Mouse (Mus musculus) intestine, postnatal 0 days (tissue): ENCODE results near the gene AL732309.1. TPM values are rescaled to one million over a fixed set of nuclear protein-coding genes. Genes with fewer than 3 reads are reported as not detected.

ENCODE experiments used
- ATAC-seq: fragments of 200-750 bp; cut with Nextera tagmentation; 2 replicates; pipeline ENCODE4 v1.8.0; 2017; ENCODE audit warnings: mild to moderate bottlenecking, moderate TSS enrichment, moderate library complexity
- H3K27ac ChIP-seq: fragments of 300-500 bp; sonication (generic); 2 replicates; pipeline ENCODE4 v1.5.1; 2014; ENCODE audit warnings: mild to moderate bottlenecking, low read depth, low read length, moderate library complexity
- H3K27me3 ChIP-seq: fragments of 300-500 bp; sonication (generic); replicated peaks from 2 replicates; pipeline ENCODE4 v1.6.1; 2014; ENCODE audit warnings: low read length, mixed read lengths; ENCODE audit not compliant: control insufficient read depth, insufficient read depth
- H3K36me3 ChIP-seq: fragments of 300-500 bp; sonication (generic); 2 replicates; pipeline ENCODE4 v1.6.1; 2014; ENCODE audit warnings: mild to moderate bottlenecking, moderate library complexity; ENCODE audit not compliant: control insufficient read depth, insufficient read depth
- H3K4me1 ChIP-seq: fragments of 300-500 bp; sonication (generic); replicated peaks from 2 replicates; pipeline ENCODE4 v1.6.1; 2014; ENCODE audit warnings: antibody characterized with exemption, low read length, mixed read lengths; ENCODE audit not compliant: control insufficient read depth, insufficient read depth
- H3K4me2 ChIP-seq: fragments of 300-500 bp; sonication (generic); replicated peaks from 2 replicates; pipeline ENCODE4 v1.6.1; 2014; ENCODE audit warnings: low read depth, mild to moderate bottlenecking, moderate library complexity
- H3K4me3 ChIP-seq: fragments of 300-500 bp; sonication (generic); 2 replicates; pipeline ENCODE4 v1.5.1; 2014; ENCODE audit warnings: low read depth, low read length
- H3K9ac ChIP-seq: fragments of 300-500 bp; sonication (generic); 2 replicates; pipeline ENCODE4 v1.6.1; 2014; ENCODE audit warnings: mild to moderate bottlenecking, low read depth, low read length
- H3K9me3 ChIP-seq: fragments of 300-500 bp; sonication (generic); 2 replicates; pipeline ENCODE4 v1.6.1; 2016; ENCODE audit warnings: mixed run types; ENCODE audit not compliant: control insufficient read depth
- CTCF ChIP-seq: sonication (generic); IDR thresholded peaks from 2 replicates; pipeline ENCODE4 v1.5.1; 2016; ENCODE audit warnings: low read depth, mild to moderate bottlenecking, control low read depth, antibody characterized with exemption, moderate library complexity
- WGBS: fragments of 180-500 bp; shearing (Covaris S2); extraction: QIAGEN DNeasy Blood & Tissue Kit; methylation state at CpG from one replicate; pipeline ENCODE4 v1.1.7; 2014; 5-methylcytosine and 5-hydroxymethylcytosine counted together
- polyA plus RNA-seq: library from polyadenylated mRNA; unstranded; fragments of >200 nt; fragmentation: Nextera tagmentation; extraction: Ambion mirVana; gene quantifications from 2 replicates; pipeline ENCODE4 v1.2.1, GENCODE M21; 2015

AL732309.1 gene
- polyA plus RNA-seq, 1 experiment from 2014 or later, result 10.4 TPM

GRCm38 (mm10) chr2:25241438-25241775 lies 5.3 kb downstream of the AL732309.1 start:
- Histone ChIP-seq H3K9me3 (no peaks in the 10 kb centered on the region), H3K9ac (no peak overlapping the region), H3K27ac (peak overlapping the region; percentile 74), H3K36me3 (no peaks in the 10 kb centered on the region; the same call in 1 of the 2 replicates), H3K4me1 (peaks cover 9% of the 10 kb centered on the region; the same call in 1 of the 2 replicates), H3K4me3 (peak overlapping the region; percentile 49; the same call in 1 of the 2 replicates), H3K4me2 (peak overlapping the region; percentile 93), H3K27me3 (0 out of 2 replicates have a peak, but pooled peaks cover 3% of the 10 kb centered on the region)
- TF ChIP-seq CTCF, result no peak
- WGBS, result 10% methylated on average over 6 of the region's 6 CpGs
- peak; percentile 67 for ATAC-seq

GRCm38 (mm10) chr2:25240723-25241437 lies 5.8 kb downstream of the AL732309.1 start:
- Histone ChIP-seq H3K36me3 (no peaks in the 10 kb centered on the region; the same call in 1 of the 2 replicates), H3K4me3 (peak overlapping the region; percentile 49), H3K4me1 (peaks cover 9% of the 10 kb centered on the region), H3K4me2 (peak overlapping the region; percentile 93), H3K27me3 (0 out of 2 replicates have a peak, but pooled peaks cover 3% of the 10 kb centered on the region), H3K9ac (peak overlapping the region; percentile 13; the same call in 1 of the 2 replicates), H3K9me3 (no peaks in the 10 kb centered on the region), H3K27ac (peak overlapping the region; percentile 55)
- under 1% methylated on average over 29 of the region's 29 CpGs for whole genome bisulfite sequencing
- ATAC-seq, result peak; percentile 61
- TF ChIP-seq CTCF, result no peak

DNA sequence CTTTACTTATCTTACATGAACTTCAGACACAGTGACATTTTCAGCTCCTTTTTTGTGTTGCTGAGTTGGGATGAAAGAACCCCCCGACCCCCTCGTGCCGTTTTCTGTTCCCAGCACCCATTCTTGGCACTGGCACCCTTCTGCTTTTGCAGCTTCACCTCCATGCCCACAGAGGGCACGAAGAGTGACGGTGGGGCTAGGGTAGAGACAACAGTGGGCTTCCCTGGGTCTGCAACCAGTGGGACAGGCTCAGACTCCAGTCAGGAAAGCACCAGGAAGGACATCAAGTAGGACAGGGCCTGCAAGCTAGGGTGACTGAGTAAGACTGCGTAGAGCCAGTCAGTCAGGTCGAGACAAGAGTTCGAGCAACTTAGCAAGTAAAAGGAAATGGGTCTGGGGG lies 6.4 kb downstream of the AL732309.1 start:
- Histone ChIP-seq H3K27me3 (0 out of 2 replicates have a peak, but pooled peaks cover 3% of the 10 kb centered on the region), H3K9me3 (no peaks in the 10 kb centered on the region), H3K9ac (peak overlapping the region; percentile 13; the same call in 1 of the 2 replicates), H3K4me1 (peaks cover 12% of the 10 kb centered on the region), H3K27ac (peak overlapping the region; percentile 55), H3K4me3 (no peak overlapping the region), H3K4me2 (peak overlapping the region; percentile 93), H3K36me3 (no peaks in the 10 kb centered on the region)
- no peak for ATAC-seq
- 53% methylated on average over 8 of the region's 8 CpGs for WGBS
- no peak for TF ChIP-seq CTCF

- TF ChIP-seq CTCF, result no peak
- Histone ChIP-seq H3K36me3 (no peaks in the 10 kb centered on the region), H3K9me3 (no peaks in the 10 kb centered on the region), H3K4me3 (no peak overlapping the region), H3K4me2 (peak overlapping the region; percentile 30), H3K9ac (no peak overlapping the region), H3K27me3 (0 out of 2 replicates have a peak, but pooled peaks cover 3% of the 10 kb centered on the region), H3K27ac (no peak overlapping the region), H3K4me1 (peaks cover 15% of the 10 kb centered on the region)
- WGBS, result 60% methylated on average over 3 of the region's 3 CpGs
- no peak for ATAC-seq
These were observed 6.9 kb downstream of the AL732309.1 start for GRCm38 (mm10) chr2:25239766-25240165.

DNA sequence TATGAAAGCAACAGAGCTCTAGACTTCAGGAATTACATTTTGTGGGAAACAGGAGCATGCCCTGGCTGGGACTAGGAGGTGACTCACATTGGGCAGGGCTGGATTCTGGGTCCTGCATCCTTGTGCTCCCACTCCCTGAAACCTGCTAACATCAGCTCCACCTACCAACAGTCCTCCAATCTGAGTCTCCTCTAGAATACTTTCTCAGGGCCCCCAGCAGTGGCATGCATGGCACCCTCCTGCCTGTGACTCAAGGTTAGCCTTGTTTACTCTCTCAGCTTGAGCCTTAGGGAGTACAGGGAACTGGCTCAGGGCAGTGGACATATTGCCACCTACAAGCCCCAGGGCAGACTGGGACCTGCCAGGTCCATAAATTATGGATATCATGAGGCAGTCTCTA lies 8.6 kb downstream of the AL732309.1 start:
- H3K27ac ChIP-seq, result peak overlapping the region; percentile 28; the same call in 1 of the 2 replicates
- TF ChIP-seq CTCF, result no peak
- 0 out of 2 replicates have a peak, but pooled peaks cover 3% of the 10 kb centered on the region for H3K27me3 ChIP-seq
- no peak overlapping the region for H3K4me3 ChIP-seq
- no peak overlapping the region for H3K4me2 ChIP-seq
- no peak for ATAC-seq
- H3K36me3 ChIP-seq, result no peaks in the 10 kb centered on the region
- H3K9ac ChIP-seq, result no peak overlapping the region
- H3K4me1 ChIP-seq, result peaks cover 18% of the 10 kb centered on the region
- no peaks in the 10 kb centered on the region for H3K9me3 ChIP-seq

GRCm38 (mm10) chr2:25237522-25237921 lies 9.1 kb downstream of the AL732309.1 start:
- H3K9me3 ChIP-seq, result no peaks in the 10 kb centered on the region
- no peak overlapping the region for H3K9ac ChIP-seq
- peak overlapping the region; percentile 28; the same call in 1 of the 2 replicates for H3K27ac ChIP-seq
- H3K4me2 ChIP-seq, result no peak overlapping the region
- WGBS, result 33% methylated on average over 4 of the region's 4 CpGs
- peaks cover 18% of the 10 kb centered on the region for H3K4me1 ChIP-seq
- no peak for ATAC-seq
- no peaks in the 10 kb centered on the region for H3K36me3 ChIP-seq
- H3K4me3 ChIP-seq, result no peak overlapping the region
- TF ChIP-seq CTCF, result no peak
- H3K27me3 ChIP-seq, result 0 out of 2 replicates have a peak, but pooled peaks cover 3% of the 10 kb centered on the region
